Mouse (Mus musculus): ENCODE results near the gene Hat1.

DNA sequence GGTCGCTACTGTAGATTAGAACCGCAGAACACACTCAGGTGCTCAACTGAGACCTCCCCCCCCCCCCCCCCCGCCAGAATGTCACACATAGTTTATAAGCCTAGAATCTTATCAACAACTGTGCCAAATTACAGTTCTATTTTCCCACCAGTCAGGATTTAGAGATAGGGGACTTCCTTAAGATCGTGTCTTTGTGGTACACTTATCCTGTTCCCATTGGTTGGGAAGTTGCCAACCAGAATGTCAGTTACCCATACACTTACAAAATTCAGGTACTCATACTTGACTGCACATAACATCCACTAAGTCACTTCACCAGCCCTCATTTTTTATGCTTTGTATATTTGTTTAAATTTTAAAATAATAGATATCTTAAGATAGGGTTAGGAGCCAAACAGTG lies 46.7 kb downstream of the Hat1 start:
- TF ChIP-seq CTCF (IDR thresholded peaks at IDR 0.05), result no peak
- TF ChIP-seq EP300 (IDR thresholded peaks at IDR 0.05), result no peak
